Mouse (Mus musculus) thymus, adult 2 months (tissue): ENCODE measurements around the gene Plekhd1. TPM values are rescaled to one million over a fixed set of nuclear protein-coding genes. Genes with fewer than 3 reads are reported as not detected.

Experiments used
- DNase-seq: peaks from one replicate; pipeline ENCODE4 v3.0.0; 2021
- H3K27ac ChIP-seq: fragments of 200-500 bp; 2 replicates; pipeline ENCODE4 v1.5.1; 2012; ENCODE audit warnings: low read length, control low read depth; ENCODE audit not compliant: control insufficient read depth, insufficient read depth
- H3K27me3 ChIP-seq: fragments of 200-500 bp; 2 replicates; pipeline ENCODE4 v1.6.1; 2012; ENCODE audit warnings: mild to moderate bottlenecking, low read length, moderate library complexity, mixed read lengths; ENCODE audit not compliant: control insufficient read depth, insufficient read depth
- H3K36me3 ChIP-seq: fragments of 200-500 bp; 2 replicates; pipeline ENCODE4 v1.6.1; 2012; ENCODE audit warnings: mild to moderate bottlenecking, low read length, moderate library complexity; ENCODE audit not compliant: control insufficient read depth, insufficient read depth
- H3K4me1 ChIP-seq: fragments of 200-500 bp; replicated peaks from 2 replicates; pipeline ENCODE4 v1.6.1; 2012; ENCODE audit warnings: low read length; ENCODE audit not compliant: control insufficient read depth, insufficient read depth
- H3K4me3 ChIP-seq: fragments of 200-500 bp; 2 replicates; pipeline ENCODE4 v1.5.1; 2012; ENCODE audit warnings: mild to moderate bottlenecking, low read length, control low read depth, moderate library complexity; ENCODE audit not compliant: control insufficient read depth, insufficient read depth
- CTCF ChIP-seq: fragments of 200-500 bp; IDR thresholded peaks from 2 replicates; pipeline ENCODE4 v1.5.1; 2012; ENCODE audit warnings: mild to moderate bottlenecking, control low read depth, low read length, moderate library complexity, borderline replicate concordance; ENCODE audit not compliant: control insufficient read depth, poor library complexity, insufficient read depth; ENCODE audit errors: extremely low read depth
- POLR2A ChIP-seq: fragments of 200-500 bp; IDR thresholded peaks from 2 replicates; pipeline ENCODE4 v1.6.1; 2012; ENCODE audit warnings: mild to moderate bottlenecking, low read length, control low read depth, moderate library complexity; ENCODE audit not compliant: control insufficient read depth, poor library complexity, insufficient read depth; ENCODE audit errors: extremely low read depth
- WGBS: fragments of 180-500 bp; shearing (Covaris S2); methylation state at CpG from one replicate; pipeline ENCODE4 v1.1.7; 2018; 5-methylcytosine and 5-hydroxymethylcytosine counted together
- polyA plus RNA-seq: library from polyadenylated mRNA; depleted of rRNA; stranded (reverse); fragments of >200 nt; gene quantifications from 2 replicates; pipeline ENCODE4 v1.2.3, GENCODE M21; 2012

Gene Plekhd1
- polyA plus RNA-seq, 1 experiment, result 0.20 TPM

GRCm38 (mm10) chr12:80654659-80655025 is 37.7 kb upstream of the Plekhd1 start:
- 98% methylated on average over 3 of the region's 3 CpGs for WGBS
- no peak for DNase-seq
- Histone ChIP-seq H3K27ac (no peak overlapping the region), H3K4me3 (no peak overlapping the region), H3K36me3 (no peaks in the 10 kb centered on the region), H3K27me3 (no peaks in the 10 kb centered on the region), H3K4me1 (no peaks in the 10 kb centered on the region)
- TF ChIP-seq POLR2A, result no peak
- TF ChIP-seq CTCF, result no peak

- no peak overlapping the region for H3K4me3 ChIP-seq
- H3K36me3 ChIP-seq, result peaks cover 15% of the 10 kb centered on the region
- DNase-seq, result no peak
- 95% methylated on average over 6 of the region's 6 CpGs for WGBS
- H3K27me3 ChIP-seq, result no peaks in the 10 kb centered on the region
- no peaks in the 10 kb centered on the region for H3K4me1 ChIP-seq
- TF ChIP-seq CTCF (no peak), POLR2A (no peak)
- no peak overlapping the region for H3K27ac ChIP-seq
Measured at GRCm38 (mm10) chr12:80658661-80659060, 33.7 kb upstream of the Plekhd1 start.

GRCm38 (mm10) chr12:80662322-80662721 is 30.1 kb upstream of the Plekhd1 start:
- TF ChIP-seq CTCF (no peak), POLR2A (no peak)
- Histone ChIP-seq H3K27ac (no peak overlapping the region), H3K4me3 (no peak overlapping the region), H3K27me3 (no peaks in the 10 kb centered on the region), H3K36me3 (peaks cover 23% of the 10 kb centered on the region), H3K4me1 (no peaks in the 10 kb centered on the region)
- no peak for DNase-seq
- WGBS, result 96% methylated on average over 10 of the region's 10 CpGs

- no peaks in the 10 kb centered on the region for H3K27me3 ChIP-seq
- no peak for DNase-seq
- peaks cover 28% of the 10 kb centered on the region for H3K36me3 ChIP-seq
- no peak for TF ChIP-seq CTCF
- TF ChIP-seq POLR2A, result no peak
- H3K4me3 ChIP-seq, result no peak overlapping the region
- 93% methylated on average over 2 of the region's 2 CpGs for WGBS
- no peak overlapping the region for H3K27ac ChIP-seq
- H3K4me1 ChIP-seq, result no peaks in the 10 kb centered on the region
Measured at GRCm38 (mm10) chr12:80663935-80664334, 28.5 kb upstream of the Plekhd1 start.

GRCm38 (mm10) chr12:80668391-80668790 is 24.0 kb upstream of the Plekhd1 start:
- no peak for DNase-seq
- Histone ChIP-seq H3K27ac (no peak overlapping the region), H3K4me3 (no peak overlapping the region), H3K4me1 (no peaks in the 10 kb centered on the region), H3K27me3 (no peaks in the 10 kb centered on the region), H3K36me3 (peaks cover 22% of the 10 kb centered on the region)
- TF ChIP-seq POLR2A, result no peak
- TF ChIP-seq CTCF, result no peak
- 83% methylated on average over 2 of the region's 2 CpGs for WGBS

- 14% methylated on average over 3 of the region's 3 CpGs for WGBS
- DNase-seq, result peak; percentile 56
- no peak overlapping the region for H3K27ac ChIP-seq
- H3K27me3 ChIP-seq, result no peaks in the 10 kb centered on the region
- no peak for TF ChIP-seq CTCF
- no peak for TF ChIP-seq POLR2A
- H3K4me3 ChIP-seq, result no peak overlapping the region
- H3K4me1 ChIP-seq, result no peaks in the 10 kb centered on the region
- H3K36me3 ChIP-seq, result peaks cover 27% of the 10 kb centered on the region
Measured at GRCm38 (mm10) chr12:80673170-80673569, 19.2 kb upstream of the Plekhd1 start.

- no peak overlapping the region for H3K4me3 ChIP-seq
- no peaks in the 10 kb centered on the region for H3K27me3 ChIP-seq
- DNase-seq, result peak; percentile 21
- no peaks in the 10 kb centered on the region for H3K4me1 ChIP-seq
- no peak for TF ChIP-seq CTCF
- no peak for TF ChIP-seq POLR2A
- no peak overlapping the region for H3K27ac ChIP-seq
- peaks cover 13% of the 10 kb centered on the region; the same call in 1 of the 2 replicates for H3K36me3 ChIP-seq
- 100% methylated on average over 1 of the region's 1 CpGs for WGBS
Measured at GRCm38 (mm10) chr12:80681340-80681739, 11.1 kb upstream of the Plekhd1 start.
